Mouse (Mus musculus) olfactory bulb, adult 2 months (tissue): ENCODE measurements around the gene Rnase11.

ENCODE experiments used
- CTCF ChIP-seq: fragments of 200-500 bp; IDR thresholded peaks from 2 replicates; pipeline ENCODE4 v1.5.1; 2012; ENCODE audit warnings: low read depth, mild to moderate bottlenecking, low read length, moderate library complexity; ENCODE audit not compliant: insufficient read depth
- POLR2A ChIP-seq: fragments of 200-500 bp; IDR thresholded peaks from 2 replicates; pipeline ENCODE4 v1.6.1; 2012; ENCODE audit warnings: mild to moderate bottlenecking, low read depth, low read length, moderate library complexity; ENCODE audit not compliant: insufficient read depth

DNA sequence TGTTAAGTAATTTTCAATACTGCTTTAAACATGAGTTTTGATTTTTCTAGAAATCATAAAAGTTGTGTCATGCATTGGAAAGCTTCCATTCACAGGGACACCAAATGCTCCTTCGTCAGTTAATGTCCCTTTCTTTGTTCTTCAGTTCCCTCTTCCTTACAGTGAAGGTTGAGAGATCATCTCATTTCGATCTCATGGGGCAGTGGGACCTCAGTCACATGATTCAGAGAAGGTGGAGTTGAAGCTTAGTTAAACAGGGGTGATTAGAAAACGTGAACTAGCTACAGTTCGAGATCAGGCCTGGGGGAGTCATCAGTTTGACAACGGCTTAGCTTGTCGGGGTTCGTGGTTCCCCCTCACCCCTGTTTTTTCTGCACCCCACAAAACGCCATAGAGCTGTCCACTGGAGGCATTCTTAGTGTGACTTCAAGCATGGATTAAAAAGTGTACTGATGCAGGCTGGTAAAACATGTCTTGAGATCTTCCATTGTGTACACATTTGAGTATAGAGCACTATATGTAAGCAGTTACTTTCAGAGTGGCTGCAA, 42.2 kb upstream of the Rnase11 start:
- TF ChIP-seq CTCF (no peak), POLR2A (no peak)
